Mouse (Mus musculus) retina, postnatal 1 day (tissue): ENCODE measurements around the gene Il11ra1.

ENCODE experiments used
- DNase-seq: peaks from one replicate; pipeline ENCODE4 v3.0.0-alpha.2; 2012

Gene Il11ra1

DNA sequence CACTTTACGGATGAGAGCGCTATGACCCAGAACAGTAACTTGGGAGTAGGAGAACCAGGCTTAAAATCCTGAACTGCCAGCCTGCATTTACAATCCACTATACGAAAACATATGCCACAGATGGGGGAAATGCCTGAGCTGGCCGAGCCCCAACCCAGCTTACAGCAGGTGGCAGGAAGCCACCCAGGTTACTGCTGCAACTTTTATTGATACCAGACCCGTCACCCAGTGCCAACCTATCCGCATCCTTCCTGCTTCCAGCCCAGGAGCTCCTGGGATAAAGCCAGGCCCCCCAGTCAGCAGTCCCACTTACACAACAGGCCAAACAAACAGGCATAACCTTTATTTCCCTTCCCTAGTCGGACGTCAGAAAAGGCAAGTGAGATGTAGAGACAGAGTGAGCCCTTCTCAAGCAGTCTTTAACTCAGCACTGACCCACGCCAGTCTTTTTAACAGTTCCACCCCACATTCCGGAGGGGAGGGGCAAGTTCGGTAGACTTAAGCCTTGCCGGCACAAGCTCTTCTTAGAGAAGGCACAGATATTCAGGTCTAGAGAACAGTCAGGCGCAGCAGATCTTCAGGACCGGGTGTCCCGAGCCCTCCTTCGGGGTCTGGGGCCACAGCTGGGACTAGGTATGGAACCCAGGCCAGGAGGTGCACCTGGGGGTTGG, 12.1 kb downstream of the Il11ra1 start:
- no peak for DNase-seq

DNA sequence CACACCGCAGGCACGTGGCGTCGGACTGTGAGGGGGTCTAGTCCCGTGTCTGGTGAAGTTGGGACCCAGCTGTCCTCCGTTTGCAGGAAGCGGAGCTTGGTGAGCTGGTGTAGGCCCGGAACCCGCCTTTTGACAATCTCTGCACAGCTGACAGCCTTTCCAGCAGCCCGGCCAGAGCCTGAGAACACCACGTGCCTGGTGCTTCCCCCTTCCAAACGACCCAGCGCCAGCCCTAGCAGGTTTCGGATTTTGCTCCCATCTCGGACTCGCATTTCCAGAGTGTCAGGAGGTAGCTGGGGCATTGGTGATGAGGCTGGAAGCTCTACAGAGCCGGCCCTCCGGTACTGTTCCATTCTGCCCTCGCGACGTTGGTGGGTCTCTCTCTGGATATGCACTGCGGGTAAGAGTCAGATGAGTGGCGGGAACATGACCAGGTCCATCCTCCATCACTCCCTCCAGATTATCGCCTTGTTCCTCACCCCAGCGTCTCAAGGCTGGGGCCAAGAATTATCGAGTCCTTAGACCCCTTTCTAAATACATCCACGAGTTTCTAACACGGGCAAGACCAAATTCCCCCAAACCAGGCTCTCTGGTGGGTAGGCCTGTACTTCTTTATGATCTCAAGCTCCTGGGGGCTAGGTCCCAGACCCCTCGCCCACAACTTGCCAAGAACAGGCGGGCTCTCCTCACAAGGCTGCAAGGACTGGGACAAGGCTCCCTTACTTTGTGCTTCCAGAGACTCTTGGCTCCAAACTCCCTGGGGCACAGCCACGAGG, 12.8 kb downstream of the Il11ra1 start:
- no peak for DNase-seq

DNA sequence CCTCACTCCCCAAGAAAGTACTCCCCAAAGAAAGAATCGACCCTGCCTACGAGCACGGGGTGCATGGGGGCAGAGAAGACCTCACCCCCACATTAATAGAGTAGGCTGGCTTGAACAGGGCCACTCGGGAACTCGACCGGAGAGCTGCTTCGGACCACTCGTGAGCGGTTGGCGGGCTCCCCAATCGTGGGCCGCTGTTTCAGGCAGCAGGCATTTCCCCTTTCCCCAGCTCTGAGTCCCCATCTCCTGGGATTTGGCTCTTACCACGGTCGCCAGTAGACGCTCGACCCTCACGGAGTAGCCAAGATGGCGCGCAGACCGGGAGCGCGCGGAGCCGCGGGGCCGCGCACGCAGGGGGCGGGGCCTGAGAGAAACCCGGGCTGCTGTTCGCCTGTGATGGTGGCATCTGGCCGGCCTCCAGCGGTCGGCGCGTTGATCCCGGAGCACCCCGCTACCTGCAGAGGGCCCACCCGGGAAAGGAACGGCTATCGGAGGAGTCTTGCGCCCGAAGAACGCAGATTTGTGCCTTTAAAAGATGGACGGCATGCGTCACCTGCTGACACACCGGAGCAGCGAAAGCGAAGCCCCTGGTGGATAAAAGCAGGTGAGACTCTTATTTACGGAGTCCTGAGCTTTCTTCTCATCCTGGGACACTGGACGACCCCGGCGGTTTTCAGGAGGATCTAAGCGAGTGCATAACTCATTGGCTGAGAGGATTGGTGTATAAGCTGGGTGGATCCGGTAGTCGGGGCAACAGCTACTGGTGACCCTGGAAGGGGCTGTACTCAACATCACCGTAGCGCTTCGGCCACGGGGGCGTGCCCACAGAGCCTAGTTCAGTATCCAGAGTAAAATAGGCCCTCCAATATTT, 13.6 kb downstream of the Il11ra1 start, which contains the start of gene Rpp25l:
TSS of gene Rpp25l (minus strand) at position 338 of the 871 bp plus-strand sequence.
- DNase-seq = peak; percentile 90

DNA sequence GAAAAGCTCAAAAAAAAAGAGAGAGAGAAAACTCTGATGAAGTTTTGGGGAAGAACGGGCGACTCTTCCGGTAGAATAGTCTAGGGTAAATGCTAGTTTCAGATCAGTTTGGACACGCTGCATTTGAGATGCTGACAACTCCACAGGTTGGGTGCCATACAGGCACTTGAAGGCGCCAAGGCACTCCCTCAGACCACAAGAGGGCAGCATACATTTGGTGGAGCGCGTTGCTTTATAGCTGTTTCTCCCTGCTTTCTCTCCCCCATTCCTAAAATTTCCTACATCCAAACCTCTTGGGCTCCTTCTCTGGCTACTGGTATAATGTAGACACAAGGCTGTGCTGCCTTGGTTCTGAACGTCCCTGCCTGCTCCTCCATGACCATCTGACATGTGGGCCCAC, 14.5 kb downstream of the Il11ra1 start:
- peak; percentile 79 for DNase-seq

DNA sequence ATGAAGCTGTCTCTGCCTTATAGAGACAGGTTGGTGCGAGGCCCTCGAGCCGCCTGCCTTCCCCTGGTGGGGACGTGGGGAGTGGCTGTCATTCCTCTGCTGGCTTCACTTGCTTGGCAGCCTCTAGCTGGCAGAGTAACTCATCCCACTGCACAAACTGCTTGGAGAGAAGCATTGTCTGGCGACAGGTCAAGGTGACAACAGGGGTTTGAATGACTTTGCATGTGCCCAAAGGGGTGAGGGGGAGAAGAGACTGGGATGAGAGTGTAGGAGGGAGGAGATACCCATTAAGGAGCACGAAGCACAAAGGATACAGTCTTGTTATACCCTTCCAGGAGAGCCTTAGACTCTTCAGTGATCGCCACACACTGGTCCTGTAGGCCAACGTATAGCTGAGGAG, 15.3 kb downstream of the Il11ra1 start:
- DNase-seq = no peak

DNA sequence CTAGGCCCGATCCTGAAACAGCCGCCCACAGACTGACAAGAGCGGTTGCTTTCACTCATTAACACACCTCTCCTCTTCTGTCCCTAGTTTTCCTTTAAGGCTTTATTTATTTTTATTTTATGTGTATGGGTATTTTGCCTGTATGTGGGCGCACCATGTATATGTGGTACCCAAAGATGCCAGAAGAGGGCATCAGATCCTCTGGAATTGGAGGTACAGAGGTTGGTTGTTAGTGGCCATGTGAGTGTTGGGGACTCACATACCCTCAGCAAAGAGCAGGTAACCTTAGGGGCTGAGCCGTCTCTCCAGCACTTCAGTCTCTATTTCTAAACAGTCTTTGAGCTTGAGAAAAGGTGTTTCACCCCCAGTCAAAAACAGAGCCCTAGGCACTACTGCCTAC, 15.8 kb downstream of the Il11ra1 start:
- peak; percentile 64 for DNase-seq

DNA sequence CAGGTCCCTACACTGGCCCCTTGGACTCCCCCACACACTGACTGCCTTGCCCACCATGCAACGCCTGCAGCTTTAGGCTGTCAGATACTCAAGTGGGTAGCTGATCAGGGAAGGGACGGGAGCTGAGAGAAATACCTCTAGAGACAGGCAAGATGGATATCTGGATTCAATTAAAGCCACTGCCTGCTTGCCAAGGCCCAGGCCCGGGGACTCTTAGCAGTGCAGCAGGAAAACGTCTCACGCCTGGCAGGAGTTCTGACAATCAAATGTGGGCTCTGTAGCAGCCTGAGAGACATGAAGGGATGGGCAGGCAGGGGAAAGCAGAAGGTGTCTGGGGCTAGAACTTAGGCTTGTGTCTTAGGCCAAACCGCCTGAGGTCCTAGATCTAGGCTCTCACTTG, 17.0 kb downstream of the Il11ra1 start:
- no peak for DNase-seq

DNA sequence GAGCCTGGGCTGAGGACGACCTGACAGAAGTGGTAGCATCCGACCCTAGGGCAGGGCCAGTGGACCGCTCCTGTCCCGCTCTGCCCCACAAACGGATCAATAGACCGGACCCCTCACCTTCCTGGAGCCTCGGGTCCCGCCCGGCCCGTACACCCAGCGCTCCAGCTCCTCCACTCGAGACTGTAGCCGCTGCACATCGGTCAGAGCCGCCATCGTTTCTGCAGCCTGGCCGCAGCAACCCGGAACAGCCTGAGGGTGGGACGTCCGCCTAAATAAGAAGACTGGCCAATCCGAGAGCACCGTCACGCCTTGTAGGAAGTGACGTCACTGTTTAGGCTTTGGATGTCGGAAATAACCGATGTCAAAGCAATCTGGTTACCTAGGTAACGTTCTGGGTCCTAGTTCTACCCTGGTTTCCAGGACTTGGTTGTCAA, 23.1 kb downstream of the Il11ra1 start, which contains the start of gene Dctn3:
TSS of gene Dctn3 (minus strand) at position 253 of the 434 bp plus-strand sequence.
- peak; percentile 99 for DNase-seq

DNA sequence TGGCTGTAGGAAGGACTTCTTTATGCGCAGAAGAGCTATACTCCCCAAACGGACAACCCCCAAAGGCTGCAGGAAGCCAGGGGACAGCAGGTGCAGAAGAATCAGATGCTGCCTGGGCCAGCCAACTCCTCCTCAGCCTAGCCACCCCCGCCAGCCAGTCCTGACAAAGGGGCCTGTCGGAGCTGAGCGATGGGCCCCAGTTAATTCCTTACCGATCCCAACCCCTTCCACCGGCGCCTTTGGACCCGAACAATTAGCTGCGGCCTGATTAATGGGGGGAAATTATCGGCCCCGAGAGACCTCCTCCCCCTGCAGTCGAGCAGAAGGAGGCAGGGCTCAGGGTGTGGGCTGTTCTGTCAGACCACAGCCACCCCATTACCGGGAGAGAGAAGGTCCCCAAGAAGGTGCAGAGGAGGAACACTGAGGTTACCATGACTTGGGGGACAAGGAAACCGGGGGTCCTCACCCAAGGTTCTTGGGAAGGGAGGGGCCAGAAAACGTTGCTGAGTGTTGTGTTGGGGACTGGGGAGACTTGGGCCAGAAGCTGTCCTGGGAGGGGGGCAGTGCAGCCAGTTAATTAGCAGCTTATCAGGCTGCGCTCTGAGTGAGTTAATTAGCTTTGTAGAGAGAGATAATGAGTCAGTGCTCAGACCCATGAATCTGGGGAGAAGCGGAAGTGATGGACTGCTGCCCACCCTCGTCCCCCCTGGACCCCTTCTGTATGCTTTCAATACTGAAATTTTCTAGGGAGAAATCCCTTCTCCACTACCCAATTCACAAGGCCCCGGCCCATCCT, 27.2 kb downstream of the Il11ra1 start:
- DNase-seq = peak; percentile 68

DNA sequence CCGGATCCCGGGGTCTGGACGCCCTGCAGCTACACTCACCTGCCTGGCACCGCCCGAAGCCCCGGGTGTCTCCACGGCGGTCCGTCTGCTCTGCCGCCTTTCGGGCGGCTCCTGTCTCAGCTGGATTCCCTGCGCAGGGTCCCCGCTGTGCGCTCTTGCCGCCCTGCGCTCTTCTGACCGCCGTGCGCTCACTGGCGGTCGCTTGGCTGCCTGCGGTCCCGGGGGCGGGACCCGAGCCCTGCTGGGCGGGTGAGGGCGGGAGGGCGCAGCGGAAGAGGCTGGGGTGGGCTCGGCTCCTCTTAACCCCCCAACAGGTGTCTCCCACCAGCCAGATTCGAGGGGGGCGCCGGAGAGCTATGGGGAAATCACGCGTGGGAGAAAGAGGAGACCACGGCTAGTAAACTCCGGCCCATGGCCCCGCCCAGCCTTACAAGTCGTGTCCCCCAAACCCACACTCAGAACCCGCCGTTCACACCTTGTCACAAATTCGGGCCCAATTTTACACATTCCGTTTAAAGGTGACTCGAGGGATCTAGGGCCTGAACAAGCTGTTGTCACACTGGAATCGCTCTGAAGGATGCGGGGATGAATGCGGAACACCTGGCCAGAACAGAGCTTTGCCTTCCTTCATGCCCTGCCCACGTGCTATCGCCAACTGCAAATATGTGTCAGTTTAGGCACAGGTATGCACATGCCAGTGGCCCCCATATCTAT, 31.4 kb downstream of the Il11ra1 start, which contains the start of gene Arid3c:
TSS of gene Arid3c (minus strand) at position 91 of the 714 bp plus-strand sequence.
- peak; percentile 63 for DNase-seq

DNA sequence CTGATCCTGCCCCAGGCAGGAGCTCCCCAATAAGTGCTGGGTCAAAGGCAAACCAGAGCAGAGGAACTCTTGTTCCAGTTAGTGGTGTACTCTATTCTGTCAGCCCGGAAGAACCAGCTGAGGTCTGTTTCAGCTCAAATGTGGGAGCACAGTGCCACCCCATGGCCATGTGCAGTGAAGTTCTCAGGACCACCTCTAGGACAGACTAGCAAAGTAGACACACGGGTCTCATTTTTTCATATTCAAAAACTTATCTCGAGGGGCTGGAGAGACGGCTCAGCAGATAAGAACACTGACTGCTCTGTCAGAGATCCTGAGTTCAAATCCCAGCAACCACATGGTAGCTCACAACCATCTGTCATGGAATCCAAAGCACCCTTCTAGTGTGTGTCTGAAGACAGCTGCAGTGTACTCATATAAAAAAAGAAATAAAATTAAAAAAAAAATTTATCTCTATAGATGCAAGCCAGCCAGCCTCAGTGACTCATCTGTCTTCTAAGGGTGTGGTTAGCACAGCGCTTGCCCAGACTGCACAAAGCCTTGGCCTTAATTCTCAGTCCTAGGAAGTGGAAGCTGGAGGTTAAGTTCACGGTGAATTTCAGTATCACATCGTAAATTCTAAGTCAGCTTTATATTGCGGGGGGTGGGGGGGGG, 37.9 kb downstream of the Il11ra1 start:
- peak; percentile 86 for DNase-seq

DNA sequence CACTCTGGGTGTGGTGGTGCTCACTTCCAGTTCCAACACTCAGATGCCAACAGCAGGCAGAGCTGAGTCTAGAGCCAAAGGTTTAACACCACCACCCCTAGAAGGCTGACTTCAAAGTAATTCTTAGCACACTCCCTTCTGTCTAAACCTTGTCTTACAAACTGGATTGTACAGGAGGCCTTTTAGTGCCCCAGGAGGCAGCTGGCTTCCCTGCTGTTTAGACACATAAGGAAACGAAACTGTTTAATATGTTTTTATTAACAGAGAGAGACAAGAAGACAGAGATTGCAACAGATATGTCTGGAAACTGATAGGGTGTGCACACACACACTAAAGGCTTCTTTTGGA, 38.4 kb downstream of the Il11ra1 start:
- DNase-seq = no peak

DNA sequence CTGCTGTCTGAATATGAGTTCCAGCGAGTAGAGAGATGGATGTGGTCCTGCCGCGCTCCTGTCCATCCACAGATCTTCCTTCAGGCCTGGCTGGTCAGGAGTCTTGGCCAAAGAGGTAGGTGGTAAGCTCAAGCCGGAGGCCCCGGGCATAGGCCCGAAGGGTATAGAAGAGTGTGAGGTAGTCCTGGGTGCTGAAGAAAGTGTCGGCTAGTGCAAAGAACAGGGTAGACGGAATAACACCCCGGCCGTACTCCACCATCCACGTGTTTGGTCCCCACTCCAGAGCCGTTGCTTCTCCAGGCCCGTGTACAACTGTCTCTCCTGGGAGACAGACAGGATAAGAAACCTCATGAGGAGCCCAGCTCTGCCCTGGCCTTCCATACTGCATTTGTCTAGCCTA, 39.5 kb downstream of the Il11ra1 start:
- DNase-seq = no peak

DNA sequence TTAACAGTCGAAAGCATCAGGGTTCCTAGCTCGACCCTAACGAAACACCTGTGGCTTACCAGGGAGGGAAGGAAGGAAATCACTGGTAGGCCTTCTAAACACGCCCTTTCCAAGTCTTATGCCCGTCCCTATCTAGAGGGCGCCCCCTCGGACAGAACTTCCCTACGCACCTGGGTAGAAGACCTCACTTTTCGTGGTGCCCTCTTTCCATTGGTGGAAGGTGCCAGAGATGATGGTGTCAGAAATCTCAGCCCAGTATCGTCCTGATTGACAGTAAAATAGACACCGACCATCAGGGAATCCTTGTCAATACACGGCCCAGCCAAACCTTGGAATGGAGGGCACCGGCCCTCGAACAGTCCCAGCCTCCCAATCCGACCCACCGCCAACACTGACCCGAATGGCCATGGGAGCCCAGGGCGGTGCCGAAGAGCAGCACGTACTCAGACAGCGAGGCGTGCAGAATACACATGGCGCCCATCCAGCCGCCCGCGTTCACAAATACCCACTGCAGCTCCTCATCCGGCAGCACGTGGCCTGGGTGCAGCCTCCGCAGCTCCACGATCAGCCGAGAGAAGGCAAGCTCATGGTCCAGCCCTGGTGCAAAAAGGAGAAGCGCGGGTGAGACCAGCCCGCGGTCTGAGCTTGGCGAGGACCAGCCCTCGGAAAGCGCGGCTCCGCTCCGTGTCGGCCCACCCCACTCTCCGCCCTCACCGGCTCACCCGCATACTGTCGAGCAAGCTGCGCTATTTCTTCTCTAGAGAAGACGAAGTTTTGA, 40.8 kb downstream of the Il11ra1 start:
- peak; percentile 24 for DNase-seq

DNA sequence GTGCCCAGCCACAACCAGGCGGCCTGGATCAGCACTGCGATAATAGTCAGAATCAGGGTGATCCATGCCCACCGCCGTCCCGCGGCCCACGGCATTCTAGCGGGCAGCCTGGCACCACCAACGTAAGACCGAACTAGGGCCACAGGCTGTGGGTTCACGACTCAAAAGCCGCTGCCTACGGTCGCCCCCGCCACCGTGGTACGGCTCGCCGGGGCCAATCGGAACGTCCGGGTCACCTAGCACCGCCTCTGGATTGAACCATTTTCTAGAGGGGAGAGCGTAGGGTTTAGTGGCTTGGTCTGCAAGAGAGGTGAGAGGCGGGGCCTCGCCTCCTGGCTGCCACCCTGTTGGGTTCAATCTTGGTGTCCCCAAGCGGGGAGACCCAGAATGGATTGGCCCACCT, 41.4 kb downstream of the Il11ra1 start:
- peak; percentile 99 for DNase-seq

DNA sequence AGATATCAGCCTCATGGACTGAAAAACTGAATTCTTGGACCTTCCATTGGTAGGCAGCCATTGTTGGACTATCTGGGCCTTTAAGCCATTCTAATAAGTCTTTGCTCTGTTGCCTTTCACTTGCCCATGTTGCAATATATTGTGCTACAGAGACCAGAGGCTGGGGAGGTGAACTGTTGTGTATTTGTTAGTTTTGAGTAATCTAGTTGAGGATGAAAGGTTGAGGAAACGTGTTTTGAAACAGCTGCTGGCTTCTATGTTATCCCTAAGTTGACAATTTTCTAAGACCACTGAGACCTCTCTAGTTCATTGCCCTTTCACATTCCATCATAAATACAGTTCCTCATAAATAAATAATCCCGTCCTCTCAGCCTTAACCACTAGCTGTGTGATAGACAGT, 44.3 kb downstream of the Il11ra1 start:
- no peak for DNase-seq

DNA sequence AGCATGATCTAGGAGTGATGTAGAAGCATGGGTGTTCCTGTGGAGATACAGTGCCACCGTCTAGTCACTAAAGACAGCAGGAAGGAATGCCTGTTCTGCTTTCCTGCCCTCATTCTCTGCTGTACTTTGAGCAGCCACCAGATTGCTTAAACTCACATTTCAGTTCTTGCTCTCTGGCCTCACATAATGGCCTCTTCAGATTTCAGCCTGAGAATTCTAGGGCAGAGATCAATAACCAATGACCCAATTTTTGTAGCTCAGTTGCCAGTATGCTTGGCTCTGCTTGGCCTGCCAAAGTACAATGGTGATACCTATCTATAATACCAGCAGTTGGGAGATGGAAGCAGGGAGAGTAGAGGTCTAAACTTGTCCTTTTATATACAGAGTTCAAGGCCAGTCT, 45.2 kb downstream of the Il11ra1 start:
- DNase-seq = no peak

DNA sequence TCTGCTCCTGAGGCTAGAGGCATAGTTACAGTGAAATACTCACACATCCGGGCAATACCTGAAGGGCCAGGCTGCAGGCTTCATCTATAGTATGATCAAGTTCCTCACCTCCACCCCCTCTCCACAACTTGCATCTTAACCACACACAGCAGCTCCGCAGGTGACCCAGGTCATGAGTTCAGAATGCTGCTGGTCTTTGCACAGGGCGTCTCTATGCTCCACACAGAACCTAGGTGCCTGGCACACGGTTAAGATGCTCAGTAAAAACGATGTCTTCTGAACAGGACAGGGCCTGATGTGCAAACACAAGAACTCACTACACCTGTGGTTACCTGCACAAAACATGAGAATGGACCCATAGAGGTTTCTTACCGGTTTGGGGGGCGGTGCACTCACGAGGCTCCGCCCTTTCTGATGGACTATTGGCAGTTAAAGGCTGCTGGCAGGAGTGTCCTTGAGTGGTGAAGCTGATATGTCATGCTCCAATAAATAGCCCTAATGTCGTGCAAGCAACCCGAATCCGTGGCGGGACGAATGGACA, 55.1 kb downstream of the Il11ra1 start, which contains the start of gene Galt:
TSS of gene Galt (plus strand) at position 432 of the 541 bp plus-strand sequence.
- no peak for DNase-seq

DNA sequence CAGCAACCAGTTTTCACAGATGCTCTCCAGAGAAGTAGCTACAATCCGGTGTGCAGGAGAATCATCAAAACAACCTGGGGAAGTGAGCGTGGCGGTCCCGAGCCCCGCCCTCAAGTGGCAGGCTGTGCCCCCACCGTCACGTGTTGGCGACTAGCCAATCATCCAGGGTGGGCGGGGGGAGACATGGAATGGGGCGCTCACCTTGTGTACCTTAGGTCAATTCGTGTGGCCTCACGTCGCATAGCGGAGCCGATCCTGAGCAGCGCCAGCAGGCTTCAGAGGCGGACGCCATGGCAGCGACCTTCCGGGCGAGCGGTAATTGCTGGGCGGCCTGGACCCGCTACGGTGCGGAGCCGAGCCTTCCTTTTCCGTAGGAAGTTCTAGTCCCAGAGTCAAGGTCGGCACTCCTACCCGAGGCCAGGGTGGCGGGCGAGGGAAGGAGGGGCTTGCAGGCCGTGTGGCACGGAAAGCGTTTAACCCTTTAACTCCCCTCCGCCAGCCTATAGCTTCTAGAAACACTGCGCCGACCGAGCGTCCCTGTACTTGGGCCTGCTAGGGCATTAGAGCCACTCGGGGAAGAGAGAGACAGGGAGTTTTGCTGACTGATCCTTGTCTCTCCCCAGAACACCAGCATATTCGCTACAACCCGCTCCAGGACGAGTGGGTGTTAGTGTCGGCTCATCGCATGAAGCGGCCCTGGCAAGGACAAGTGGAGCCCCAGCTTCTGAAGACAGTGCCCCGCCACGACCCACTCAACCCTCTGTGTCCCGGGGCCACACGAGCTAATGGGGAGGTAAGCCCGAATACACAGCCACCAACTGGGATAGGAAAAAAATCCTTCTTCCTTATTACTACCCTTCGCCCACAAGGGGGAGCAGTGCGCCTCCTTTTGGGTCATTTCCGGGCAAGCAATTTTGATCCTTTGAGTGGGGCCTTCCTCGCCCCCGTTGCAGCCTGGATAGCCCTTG, 55.8 kb downstream of the Il11ra1 start, which contains the start of gene Sigmar1:
TSS of gene Sigmar1 (minus strand) at position 820 of the 968 bp plus-strand sequence.
- DNase-seq = peak; percentile 88
